Mouse (Mus musculus): ENCODE data around the gene Spast. TPM values are rescaled to one million over a fixed set of nuclear protein-coding genes. Genes with fewer than 3 reads are reported as not detected.

Gene Spast
- polyA plus RNA-seq, 1 experiment = 81.7 TPM

DNA sequence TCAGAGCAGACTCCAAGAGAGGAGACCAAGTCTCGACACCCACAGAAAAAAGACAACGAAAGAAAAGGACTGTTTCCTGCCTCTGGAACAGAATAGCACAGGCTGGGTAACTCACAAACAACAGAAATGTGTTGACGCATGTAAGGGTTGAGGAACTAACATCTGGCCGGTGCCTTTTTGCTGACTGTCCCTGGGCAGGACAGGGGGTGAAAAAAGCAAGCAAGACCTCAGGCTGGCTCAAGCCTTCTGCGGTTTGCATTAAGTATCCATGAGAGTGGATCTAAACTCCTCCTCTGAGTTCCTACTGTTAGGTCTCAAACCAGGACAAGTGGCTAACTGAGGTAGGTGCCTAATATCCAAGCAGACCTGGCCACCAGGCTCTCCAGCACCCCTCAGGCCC is 93.8 kb downstream of the Spast start:
- no peak for DNase-seq (ENCODE audit: low read depth)
- TF ChIP-seq CTCF (IDR thresholded peaks at IDR 0.05; ENCODE audit: borderline replicate concordance, extremely low read depth, insufficient read depth, insufficient read length) = no peak
- no peak for TF ChIP-seq POLR2A (IDR thresholded peaks at IDR 0.05; ENCODE audit: borderline replicate concordance, extremely low read depth, insufficient read depth, insufficient read length, poor library complexity, severe bottlenecking)

GRCm38 (mm10) chr17:74437762-74438161 is 99.0 kb downstream of the Spast start:
- DNase-seq (ENCODE audit: low read depth) = no peak
- TF ChIP-seq POLR2A (IDR thresholded peaks at IDR 0.05; ENCODE audit: borderline replicate concordance, extremely low read depth, insufficient read depth, insufficient read length, poor library complexity, severe bottlenecking) (no peak), CTCF (IDR thresholded peaks at IDR 0.05; ENCODE audit: borderline replicate concordance, extremely low read depth, insufficient read depth, insufficient read length) (no peak)

- no peak for TF ChIP-seq CTCF (IDR thresholded peaks at IDR 0.05; ENCODE audit: borderline replicate concordance, extremely low read depth, insufficient read depth, insufficient read length)
- no peak for DNase-seq (ENCODE audit: low read depth)
Measured at GRCm38 (mm10) chr17:74440486-74440885, 101.7 kb downstream of the Spast start.

Other genes with a start within 250 kb of the Spast start
- 67.6 and 94.2 TPM in 2 replicates for gene Memo1, start 43.5 kb upstream of the Spast start, polyA plus RNA-seq (2012; rRNA removed)
- gene Dpy30, start 15.0 kb upstream of the Spast start, polyA plus RNA-seq (2012; rRNA removed) = 111 and 135 TPM in 2 replicates
- 30.7 and 32.6 TPM in 2 replicates for gene Slc30a6, start 56.6 kb downstream of the Spast start, polyA plus RNA-seq (2012; rRNA removed)
- gene Nlrc4, start 120.2 kb downstream of the Spast start, polyA plus RNA-seq (2012; rRNA removed) = 0.04 and 0.05 TPM in 2 replicates
- gene Yipf4, start 150.5 kb downstream of the Spast start, polyA plus RNA-seq (2012; rRNA removed) = 26.3 and 37.3 TPM in 2 replicates
- gene Birc6, start 189.3 kb downstream of the Spast start, polyA plus RNA-seq (2012; rRNA removed) = 110 and 123 TPM in 2 replicates

Data from brain, embryonic 14.5 days (tissue).